Comparison of ENCODE assay signal across 19 mouse cellular contexts in the genomic region with DNA sequence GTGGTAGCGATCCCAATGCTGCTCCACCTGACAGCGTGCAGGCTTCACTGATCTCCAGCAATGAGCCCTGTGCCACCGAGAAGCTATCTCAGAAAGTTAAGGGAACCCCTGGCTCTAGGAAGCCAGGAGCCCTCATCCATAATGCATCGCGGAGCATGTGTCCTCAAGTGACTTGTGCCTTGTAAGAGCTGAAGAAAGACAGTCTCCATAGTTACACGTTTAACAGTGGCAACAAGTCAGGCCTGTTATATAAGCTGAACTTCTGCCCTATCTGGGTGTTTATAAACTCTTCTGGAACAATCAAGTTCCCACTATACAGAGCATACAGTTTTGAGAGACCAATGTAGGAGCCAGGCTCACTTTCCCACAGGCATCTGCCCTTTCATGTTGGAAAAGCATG. TPM values are rescaled to one million over a fixed set of nuclear protein-coding genes. Genes with fewer than 3 reads are reported as not detected.
DNase-seq lines count a peak whose midpoint lies in the region; ATAC-seq and TF ChIP-seq lines count a peak whose summit lies in the region.
"Had no signal": no experiment of that assay in that cellular context is flagged by ENCODE, and none has a peak within 500 bp of the region (broad histone marks: within the 10 kb centered on the region; RNA-seq: fewer than 3 reads in every experiment).

No protein-coding gene starts in this region.

- H3K27ac ChIP-seq in layer of hippocampus, adult 2 months = peak overlapping the region; percentile 79
- H3K27ac ChIP-seq: embryonic facial prominence, embryonic 12.5 days; forebrain, embryonic 10.5 days; liver, embryonic 14.5 days; neural tube, embryonic 12.5 days had no signal

- no peak for TF ChIP-seq CTCF in layer of hippocampus, adult 2 months (conservative IDR thresholded peaks at IDR 0.05)

- H3K4me3 ChIP-seq in layer of hippocampus, adult 2 months = no peak overlapping the region
- H3K4me3 ChIP-seq: embryonic facial prominence, embryonic 12.5 days; forebrain, embryonic 10.5 days; neural tube, embryonic 12.5 days had no signal

- peak; percentile 72; the same call in 1 of the 2 replicates for ATAC-seq in frontal cortex, adult (ENCODE audit: low TSS enrichment)
- ATAC-seq in erythroblast, adult 5-6 weeks (replicated peaks; ENCODE audit: low FRiP score, poor library complexity, severe bottlenecking) = no peak
- ATAC-seq: inflammation-experienced regulatory T-cells, adult 6 months had no signal

- DNase-seq in frontal cortex, postnatal 25 days (ENCODE audit: low spot score in 2 of 2) = no peak
- DNase-seq in layer of hippocampus, adult 2 months (ENCODE audit: low spot score in 2 of 2) = no peak
- no peak for DNase-seq in layer of hippocampus, adult 9-10 months (ENCODE audit: low spot score)
- DNase-seq in testis, postnatal 10 days (ENCODE audit: low spot score) = peak; percentile 40
- no peak for DNase-seq in testis, postnatal 14 days (ENCODE audit: low spot score)
- no peak for DNase-seq in thymus, postnatal 0 days (ENCODE audit: low spot score)
- DNase-seq: adrenal gland, adult 8-10 months; cerebellum, postnatal 36 days; heart, adult 18-20 months; layer of hippocampus, adult 9-11 months; left cerebral cortex, postnatal 4 days; thymus, adult 18-20 months had no signal

RNA-seq across cellular contexts. Expression of gene Slc25a33, which starts 15.7 kb away (rescaled TPM):
- total RNA-seq in layer of hippocampus, adult 2 months (2021) = 10 to 100 TPM; 35.6 to 35.8 TPM
- 7.4 and 7.8 TPM in 2 replicates for polyA plus RNA-seq in thymus, postnatal 0 days (2015; fragmentation: Nextera tagmentation; extraction: Ambion mirVana)
- not detected in 2 replicates for total RNA-seq in erythroblast, adult 5-6 weeks (2015; ENCODE audit: low replicate concordance)
- total RNA-seq in erythroblast, adult 5-6 weeks (2017; ENCODE audit: low replicate concordance) = not detected in 2 replicates

RNA-seq across cellular contexts. Expression of gene Tmem201, which starts 20.6 kb away (rescaled TPM):
- 10 to 100 TPM; 69.7 to 78.3 TPM for total RNA-seq in layer of hippocampus, adult 2 months (2021)
- 11.5 and 11.7 TPM in 2 replicates for polyA plus RNA-seq in thymus, postnatal 0 days (2015; fragmentation: Nextera tagmentation; extraction: Ambion mirVana)
- total RNA-seq in erythroblast, adult 5-6 weeks (2015; ENCODE audit: low replicate concordance) = 2.7 and 23.2 TPM in 2 replicates
- 0.85 and 3.2 TPM in 2 replicates for total RNA-seq in erythroblast, adult 5-6 weeks (2017; ENCODE audit: low replicate concordance)

RNA-seq across cellular contexts. Expression of gene Pik3cd, which starts 56.1 kb away (rescaled TPM):
- total RNA-seq in layer of hippocampus, adult 2 months (2021) = 10 to 100 TPM; 19.6 to 23.5 TPM
- polyA plus RNA-seq in thymus, postnatal 0 days (2015; fragmentation: Nextera tagmentation; extraction: Ambion mirVana) = 27.5 and 31.2 TPM in 2 replicates
- total RNA-seq in erythroblast, adult 5-6 weeks (2015; ENCODE audit: low replicate concordance) = 11.1 and 14.4 TPM in 2 replicates
- 14.9 and 20.2 TPM in 2 replicates for total RNA-seq in erythroblast, adult 5-6 weeks (2017; ENCODE audit: low replicate concordance)

Comparison
In these comparisons a context has a peak if more than half of its experiments do, and no peak if none do; other contexts are left out.
1. RNA of gene Slc25a33, which starts 15.7 kb away (total RNA-seq): 35.6 to 35.8 TPM in layer of hippocampus, adult 2 months; not detected in erythroblast, adult 5-6 weeks; every median in the first group is over 10 times any median in the second.